Mouse (Mus musculus) liver, postnatal 0 days (tissue): ENCODE measurements at regions not wholly inside any gene's neighbourhood (a gene's known extent, or its start where the extent isn't known, plus 50 kb on each side); places are given as distances from the start of the nearest gene placed in this dataset.

Source experiments
- CTCF ChIP-seq: sonication (generic); IDR thresholded peaks from 2 replicates; pipeline ENCODE4 v1.5.1; 2016; ENCODE audit warnings: antibody characterized with exemption, low read depth
- EP300 ChIP-seq: IDR thresholded peaks from 2 replicates; pipeline ENCODE4 v1.6.1; 2016; ENCODE audit warnings: antibody characterized with exemption, low read depth, mild to moderate bottlenecking

GRCm38 (mm10) chr10:15825457-15825856 lies 1107.4 kb upstream of the Gje1 start:
- no peak for TF ChIP-seq CTCF
- no peak for TF ChIP-seq EP300
